Mouse (Mus musculus): ENCODE measurements around the gene Bco1. TPM values are rescaled to one million over a fixed set of nuclear protein-coding genes. Genes with fewer than 3 reads are reported as not detected.

Gene Bco1
- polyA plus RNA-seq, 1 experiment from 2014 or later: 6.0 TPM

DNA sequence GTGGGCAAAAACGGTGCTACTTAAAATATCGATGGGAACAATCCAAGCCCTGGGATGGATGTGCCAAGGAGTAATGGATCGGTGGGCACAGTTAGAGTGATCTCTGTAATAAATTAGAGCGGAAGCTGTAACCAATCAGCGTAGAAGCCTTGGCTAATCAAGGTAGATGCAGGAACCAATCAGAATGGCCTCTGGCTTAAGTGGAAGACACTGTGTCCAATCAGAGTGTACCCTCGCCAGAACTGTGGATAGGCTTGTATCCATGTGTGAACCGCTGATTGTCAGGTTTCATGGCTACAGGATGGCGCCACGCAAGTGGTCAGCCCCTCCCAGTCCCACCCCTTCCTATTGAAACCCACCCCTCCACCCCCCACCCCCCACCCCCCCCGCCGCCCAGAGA lies 28.3 kb upstream of the Bco1 start:
- WGBS (ENCODE audit: insufficient replicate concordance): 71% methylated on average over 11 of the region's 11 CpGs
- H3K4me1 ChIP-seq (replicated peaks): no peaks in the 10 kb centered on the region
- no peak overlapping the region for H3K4me2 ChIP-seq
- no peak for ATAC-seq (ENCODE audit: insufficient read depth)
- H3K9ac ChIP-seq: no peak overlapping the region
- H3K27me3 ChIP-seq: peaks cover 11% of the 10 kb centered on the region
- no peak overlapping the region for H3K27ac ChIP-seq (replicated peaks)
- H3K9me3 ChIP-seq (replicated peaks): no peaks in the 10 kb centered on the region
- no peak overlapping the region for H3K4me3 ChIP-seq (replicated peaks)
- no peaks in the 10 kb centered on the region for H3K36me3 ChIP-seq (replicated peaks)

DNA sequence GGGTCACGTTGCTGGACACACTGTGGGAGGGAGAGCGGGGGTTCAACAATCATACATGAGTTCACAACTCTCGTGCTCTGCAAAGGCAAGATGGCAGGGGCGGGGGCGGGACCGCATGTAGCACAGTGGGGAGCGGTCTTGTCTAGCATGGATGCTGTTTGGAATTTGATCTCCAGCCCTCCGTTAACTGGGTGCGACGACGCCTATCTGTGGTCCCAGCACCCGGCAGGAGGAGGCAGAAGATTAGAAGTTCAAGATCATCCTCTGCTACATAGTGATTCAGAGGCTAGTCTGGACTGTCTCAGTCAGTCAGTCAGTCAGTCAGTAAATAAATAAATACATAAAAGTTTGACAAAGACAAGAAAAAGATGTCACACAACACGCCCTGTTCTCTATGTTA lies 27.4 kb upstream of the Bco1 start:
- ATAC-seq (ENCODE audit: insufficient read depth): no peak
- H3K9me3 ChIP-seq (replicated peaks): no peaks in the 10 kb centered on the region
- H3K4me2 ChIP-seq: no peak overlapping the region
- H3K27ac ChIP-seq (replicated peaks): no peak overlapping the region
- H3K4me3 ChIP-seq (replicated peaks): no peak overlapping the region
- H3K27me3 ChIP-seq: peaks cover 11% of the 10 kb centered on the region
- H3K36me3 ChIP-seq (replicated peaks): no peaks in the 10 kb centered on the region
- WGBS (ENCODE audit: insufficient replicate concordance): 58% methylated on average over 13 of the region's 13 CpGs
- H3K4me1 ChIP-seq (replicated peaks): no peaks in the 10 kb centered on the region
- no peak overlapping the region for H3K9ac ChIP-seq

DNA sequence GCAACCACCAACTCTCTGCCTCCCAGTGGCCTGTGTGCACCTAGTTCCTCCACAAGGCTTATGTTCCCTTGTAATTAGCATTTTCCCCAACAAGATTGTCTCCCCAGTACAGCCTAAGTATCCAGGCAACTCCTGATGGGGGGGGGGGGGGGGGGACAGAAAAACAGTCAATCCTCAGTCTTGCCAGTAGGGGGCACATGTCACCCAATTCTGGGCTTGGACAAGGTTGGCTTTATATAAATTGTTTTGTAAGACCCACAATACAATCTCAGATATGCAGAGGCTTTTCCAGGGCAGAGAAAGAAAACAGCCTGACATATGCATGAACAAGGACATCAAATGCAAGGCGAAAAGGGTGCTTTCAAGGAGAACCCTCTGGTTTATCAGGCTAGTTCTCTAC lies 25.9 kb upstream of the Bco1 start:
- Histone ChIP-seq H3K27me3 (peaks cover 11% of the 10 kb centered on the region), H3K4me3 (replicated peaks) (no peak overlapping the region), H3K9me3 (replicated peaks) (no peaks in the 10 kb centered on the region), H3K36me3 (replicated peaks) (no peaks in the 10 kb centered on the region), H3K27ac (replicated peaks) (no peak overlapping the region), H3K9ac (no peak overlapping the region), H3K4me2 (no peak overlapping the region), H3K4me1 (replicated peaks) (peaks cover 12% of the 10 kb centered on the region)
- 46% methylated on average over 1 of the region's 1 CpGs for WGBS (ENCODE audit: insufficient replicate concordance)
- no peak for ATAC-seq (ENCODE audit: insufficient read depth)

DNA sequence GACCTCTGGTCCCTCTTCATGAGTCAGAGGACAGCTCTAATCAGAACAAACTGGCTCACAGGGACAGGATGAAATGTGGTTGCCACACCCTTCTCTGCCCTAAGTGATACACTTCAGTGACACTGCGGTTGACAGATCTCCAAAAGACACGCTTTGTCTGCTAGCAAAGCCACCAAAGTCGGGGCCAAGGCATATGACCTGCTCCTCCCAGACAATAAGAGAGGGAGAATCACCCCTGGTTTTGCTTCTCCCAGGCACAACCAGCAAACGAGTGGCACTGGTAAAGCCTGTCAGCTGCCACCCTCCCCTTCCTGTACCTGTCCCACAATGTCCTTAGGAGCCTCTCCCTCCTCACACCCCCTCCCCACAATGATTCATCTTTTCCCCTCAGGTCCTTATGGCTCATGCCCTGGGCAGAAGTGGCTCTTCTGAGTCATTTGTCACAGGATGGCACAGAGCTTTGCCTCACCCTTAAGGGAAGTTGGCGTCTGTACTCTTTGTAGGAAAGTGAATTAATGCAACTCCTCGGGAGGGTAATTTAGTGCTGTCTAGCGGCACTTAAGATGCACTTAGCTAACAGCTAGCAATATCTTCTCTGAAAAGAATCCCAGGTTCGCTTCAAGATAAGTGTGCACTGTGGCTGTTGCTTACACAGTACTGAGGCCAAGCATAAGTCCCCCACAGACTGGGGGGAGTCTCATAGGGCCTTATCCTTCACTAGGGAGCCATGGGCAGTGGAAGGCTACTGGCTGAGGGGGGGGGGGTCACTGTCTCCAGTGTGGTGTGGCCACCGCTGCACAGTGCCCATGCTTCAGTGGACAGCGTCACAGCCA lies 21.1 kb upstream of the Bco1 start:
- WGBS (ENCODE audit: insufficient replicate concordance): 21% methylated on average over 10 of the region's 10 CpGs
- H3K27me3 ChIP-seq: peaks cover 8% of the 10 kb centered on the region
- peak overlapping the region; percentile 25; the same call in 1 of the 2 replicates for H3K4me2 ChIP-seq
- H3K4me3 ChIP-seq (replicated peaks): no peak overlapping the region
- no peaks in the 10 kb centered on the region for H3K9me3 ChIP-seq (replicated peaks)
- peak overlapping the region; percentile 58 for H3K27ac ChIP-seq (replicated peaks)
- H3K4me1 ChIP-seq (replicated peaks): peaks cover 32% of the 10 kb centered on the region
- H3K36me3 ChIP-seq (replicated peaks): no peaks in the 10 kb centered on the region
- H3K9ac ChIP-seq: no peak overlapping the region
- peak; percentile 85 for ATAC-seq (ENCODE audit: insufficient read depth)

DNA sequence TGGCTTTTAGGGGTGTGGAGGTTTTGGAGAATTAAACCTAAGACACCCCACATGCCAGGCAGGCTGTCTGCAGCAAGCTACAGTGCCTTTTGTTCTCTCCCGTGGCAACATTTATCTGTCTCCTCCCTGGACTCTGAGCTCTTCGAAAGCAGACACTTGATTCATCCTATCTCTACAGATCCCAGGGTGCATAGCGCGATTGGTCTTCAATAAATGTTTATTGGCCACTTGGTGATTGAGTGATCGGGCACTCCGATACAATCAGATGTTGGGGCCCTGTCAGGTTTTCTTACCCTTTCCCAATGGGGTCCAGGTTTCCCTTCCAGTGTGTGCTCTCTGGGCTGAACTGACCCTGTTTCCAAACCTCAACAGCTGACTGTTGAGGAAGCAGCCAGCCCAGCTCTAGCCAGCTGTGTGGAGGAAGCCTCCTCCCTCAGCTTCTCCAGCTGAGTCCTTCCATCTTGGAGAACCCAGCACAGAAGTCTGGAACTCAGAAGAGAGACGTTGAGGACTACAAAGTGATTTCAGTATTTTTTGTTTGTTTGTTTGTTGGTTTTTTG lies 17.2 kb upstream of the Bco1 start:
- ATAC-seq (ENCODE audit: insufficient read depth): no peak
- Histone ChIP-seq H3K4me2 (no peak overlapping the region), H3K4me1 (replicated peaks) (peaks cover 55% of the 10 kb centered on the region), H3K36me3 (replicated peaks) (no peaks in the 10 kb centered on the region), H3K9ac (no peak overlapping the region), H3K27ac (replicated peaks) (no peak overlapping the region), H3K9me3 (replicated peaks) (no peaks in the 10 kb centered on the region), H3K27me3 (peaks cover 26% of the 10 kb centered on the region), H3K4me3 (replicated peaks) (no peak overlapping the region)
- WGBS (ENCODE audit: insufficient replicate concordance): 52% methylated on average over 7 of the region's 7 CpGs

DNA sequence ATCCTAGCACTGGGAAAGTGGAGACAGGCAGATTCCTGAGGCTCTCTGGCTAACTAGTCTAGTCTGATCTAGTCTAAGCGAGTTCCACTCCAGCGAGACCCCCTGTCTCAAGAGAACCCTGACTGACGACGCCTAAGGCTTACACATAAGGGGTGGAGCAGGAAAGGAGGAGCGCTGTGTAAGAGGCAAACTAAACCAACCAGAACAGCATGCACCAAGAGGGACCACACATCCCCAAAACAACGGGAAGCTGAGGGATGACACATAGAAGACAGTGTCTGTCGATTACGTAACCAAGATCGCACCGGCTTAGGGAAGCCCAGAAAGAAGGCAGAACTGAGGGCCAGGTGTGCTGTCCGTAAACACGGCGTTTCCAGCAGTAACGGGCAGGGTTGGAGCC lies 16.0 kb upstream of the Bco1 start:
- no peaks in the 10 kb centered on the region for H3K9me3 ChIP-seq (replicated peaks)
- no peak for ATAC-seq (ENCODE audit: insufficient read depth)
- peaks cover 55% of the 10 kb centered on the region for H3K4me1 ChIP-seq (replicated peaks)
- no peak overlapping the region for H3K4me2 ChIP-seq
- 47% methylated on average over 14 of the region's 14 CpGs for WGBS (ENCODE audit: insufficient replicate concordance)
- H3K4me3 ChIP-seq (replicated peaks): no peak overlapping the region
- H3K9ac ChIP-seq: no peak overlapping the region
- no peaks in the 10 kb centered on the region for H3K36me3 ChIP-seq (replicated peaks)
- peaks cover 26% of the 10 kb centered on the region for H3K27me3 ChIP-seq
- H3K27ac ChIP-seq (replicated peaks): no peak overlapping the region

DNA sequence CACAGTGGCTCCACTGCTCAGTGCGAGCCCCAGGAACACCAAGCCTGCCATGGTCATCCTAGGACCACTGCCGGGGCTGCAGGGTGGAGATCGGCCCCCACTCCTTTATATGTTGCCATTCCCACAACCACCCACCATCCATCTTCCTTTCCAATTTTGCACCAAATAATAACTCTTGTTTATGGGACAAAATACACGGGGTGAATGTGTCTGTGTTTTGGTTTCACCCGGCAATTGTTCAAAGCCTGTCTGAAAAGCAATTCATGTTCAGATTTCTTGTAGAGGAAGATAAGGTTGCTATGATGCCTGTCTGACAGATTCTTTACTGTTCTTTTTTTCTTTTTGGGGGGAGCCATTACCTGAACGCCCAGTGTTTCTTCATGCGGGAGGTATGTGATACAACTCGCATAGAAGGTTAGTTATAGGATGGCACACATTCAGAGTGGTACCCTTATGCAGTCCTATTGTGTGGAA lies 13.2 kb upstream of the Bco1 start, which contains the start of gene Pkd1l2:
Gene Pkd1l2 (minus strand): TSS at position 51 of the 474 bp plus-strand sequence.
- Histone ChIP-seq H3K27ac (replicated peaks) (peak within 1 kb of the TSS; percentile 59), H3K36me3 (replicated peaks) (no peaks in the 10 kb centered on the region), H3K4me2 (peak within 1 kb of the TSS; percentile 41), H3K9ac (no peak within 1 kb of the TSS), H3K4me3 (replicated peaks) (no peak within 1 kb of the TSS), H3K9me3 (replicated peaks) (no peaks in the 10 kb centered on the region), H3K27me3 (peaks cover 26% of the 10 kb centered on the region), H3K4me1 (replicated peaks) (peaks cover 70% of the 10 kb centered on the region)
- 38% methylated on average over 8 of the region's 8 CpGs for WGBS (ENCODE audit: insufficient replicate concordance)
- ATAC-seq (ENCODE audit: insufficient read depth): no peak

DNA sequence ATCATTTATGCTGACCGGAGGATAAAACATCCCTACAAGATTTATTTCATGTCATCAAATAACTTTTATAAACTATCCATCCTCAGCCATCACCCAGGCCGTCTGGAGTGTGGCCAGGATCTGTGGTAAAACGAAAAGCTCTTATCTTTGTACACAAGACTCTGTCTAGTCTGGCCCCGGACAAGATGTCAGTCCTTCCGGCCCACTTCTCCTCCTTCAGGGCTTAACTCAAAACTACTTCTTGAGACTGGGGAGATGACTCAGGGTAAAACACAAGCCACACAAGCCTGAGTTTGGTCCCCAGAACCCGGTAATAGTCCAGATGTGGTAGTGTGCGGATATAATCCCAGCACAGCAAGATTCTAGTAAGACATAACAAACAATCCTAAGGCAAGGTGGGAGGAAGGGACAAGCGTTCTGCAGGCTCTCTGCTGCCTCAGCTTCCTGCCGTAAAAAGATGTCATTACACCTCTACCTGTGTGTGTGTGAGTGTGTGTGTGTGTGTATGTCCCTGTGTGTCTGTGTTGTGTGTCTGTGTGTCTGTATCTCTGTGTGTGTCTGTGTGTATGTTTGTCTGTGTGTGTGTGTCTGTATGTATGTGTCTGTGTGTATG lies 12.6 kb upstream of the Bco1 start:
- H3K27ac ChIP-seq (replicated peaks): peak overlapping the region; percentile 59
- 13% methylated on average over 9 of the region's 9 CpGs for WGBS (ENCODE audit: insufficient replicate concordance)
- H3K9me3 ChIP-seq (replicated peaks): no peaks in the 10 kb centered on the region
- H3K27me3 ChIP-seq: peaks cover 26% of the 10 kb centered on the region
- H3K9ac ChIP-seq: no peak overlapping the region
- peaks cover 69% of the 10 kb centered on the region for H3K4me1 ChIP-seq (replicated peaks)
- peak overlapping the region; percentile 41 for H3K4me2 ChIP-seq
- H3K36me3 ChIP-seq (replicated peaks): no peaks in the 10 kb centered on the region
- no peak overlapping the region for H3K4me3 ChIP-seq (replicated peaks)
- peak; percentile 54; the same call in 1 of the 2 replicates for ATAC-seq (ENCODE audit: insufficient read depth)

DNA sequence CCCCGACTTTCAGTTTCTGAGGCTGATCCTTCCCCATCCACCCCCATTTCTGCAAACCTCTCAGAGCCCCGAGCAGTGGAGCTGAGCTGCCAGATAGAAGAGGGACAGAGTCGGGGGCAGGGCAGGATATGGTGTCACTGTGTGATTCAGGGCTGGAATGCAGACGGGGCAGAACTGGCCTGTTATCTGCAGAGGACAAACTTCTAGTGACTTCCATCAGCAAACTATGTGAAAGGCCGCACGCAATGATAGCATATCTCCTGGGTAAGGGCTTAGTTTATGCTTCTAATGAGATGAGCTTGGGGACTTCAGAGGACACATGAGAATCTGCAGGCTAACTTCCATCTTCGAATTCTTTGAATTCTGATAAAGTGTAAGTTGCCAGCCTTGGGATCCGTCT lies 10.1 kb upstream of the Bco1 start:
- peak; percentile 95 for ATAC-seq (ENCODE audit: insufficient read depth)
- H3K27ac ChIP-seq (replicated peaks): peak overlapping the region; percentile 81
- 8% methylated on average over 8 of the region's 8 CpGs for WGBS (ENCODE audit: insufficient replicate concordance)

DNA sequence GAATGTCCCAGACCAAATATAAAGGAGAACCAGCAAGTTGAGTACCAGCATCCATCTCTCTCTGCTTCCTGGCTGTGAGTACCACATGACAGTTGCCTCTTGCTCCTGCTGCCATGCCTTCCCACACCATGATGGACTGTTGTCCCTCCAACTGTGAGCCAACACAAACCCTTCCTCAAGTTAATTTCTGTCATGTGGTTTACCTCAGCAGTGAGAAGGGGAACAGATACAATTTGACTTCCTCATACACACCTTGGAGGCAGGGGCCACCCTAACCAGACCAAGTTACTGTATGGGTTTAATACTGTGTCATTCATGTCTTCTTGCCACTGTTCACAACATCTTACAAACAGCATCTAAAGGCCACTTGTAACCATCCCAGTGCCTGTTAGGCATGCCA lies 8.6 kb upstream of the Bco1 start:
- no peak overlapping the region for H3K9ac ChIP-seq
- H3K4me3 ChIP-seq (replicated peaks): no peak overlapping the region
- H3K9me3 ChIP-seq (replicated peaks): no peaks in the 10 kb centered on the region
- peaks cover 73% of the 10 kb centered on the region for H3K4me1 ChIP-seq (replicated peaks)
- no peak overlapping the region for H3K4me2 ChIP-seq
- no peaks in the 10 kb centered on the region for H3K36me3 ChIP-seq (replicated peaks)
- ATAC-seq (ENCODE audit: insufficient read depth): no peak
- H3K27me3 ChIP-seq: no peaks in the 10 kb centered on the region
- no peak overlapping the region for H3K27ac ChIP-seq (replicated peaks)

More for the DNA sequence above, 10.1 kb upstream of the Bco1 start:
- Histone ChIP-seq H3K4me3 (replicated peaks) (no peak overlapping the region), H3K4me2 (peak overlapping the region; percentile 49), H3K9me3 (replicated peaks) (no peaks in the 10 kb centered on the region), H3K4me1 (replicated peaks) (peaks cover 81% of the 10 kb centered on the region), H3K9ac (no peak overlapping the region), H3K27me3 (peaks cover 12% of the 10 kb centered on the region), H3K36me3 (replicated peaks) (no peaks in the 10 kb centered on the region)

DNA sequence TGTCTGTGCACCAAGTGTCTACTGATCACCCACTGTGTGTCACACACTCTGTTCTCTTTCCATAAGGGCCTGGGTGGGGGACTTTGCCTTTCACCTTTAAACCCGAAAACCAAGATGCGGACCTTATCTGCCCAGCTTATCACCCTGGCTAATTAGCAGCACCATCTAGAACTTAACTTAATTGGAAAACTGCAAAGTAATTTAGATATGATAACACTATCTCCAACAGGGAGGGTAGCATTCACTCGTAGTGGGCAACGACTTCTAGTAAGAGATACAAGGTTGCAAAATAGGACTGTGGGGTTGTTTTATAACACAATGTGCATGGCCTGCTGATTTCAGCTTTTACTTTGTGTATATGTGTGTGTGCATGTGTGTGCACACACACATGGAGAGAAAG lies 5.9 kb upstream of the Bco1 start:
- H3K4me1 ChIP-seq (replicated peaks): peaks cover 52% of the 10 kb centered on the region
- H3K36me3 ChIP-seq (replicated peaks): no peaks in the 10 kb centered on the region
- H3K27me3 ChIP-seq: no peaks in the 10 kb centered on the region
- no peaks in the 10 kb centered on the region for H3K9me3 ChIP-seq (replicated peaks)
- WGBS (ENCODE audit: insufficient replicate concordance): 18% methylated on average over 4 of the region's 4 CpGs
- no peak overlapping the region for H3K4me2 ChIP-seq
- no peak overlapping the region for H3K9ac ChIP-seq
- H3K27ac ChIP-seq (replicated peaks): no peak overlapping the region
- H3K4me3 ChIP-seq (replicated peaks): no peak overlapping the region
- ATAC-seq (ENCODE audit: insufficient read depth): no peak

Data from liver, embryonic 15.5 days (tissue).